Mouse (Mus musculus) erythroblast, embryonic 14.5 days (primary cell): ENCODE data around the gene Cep78.

ENCODE experiments used
- GATA1 ChIP-seq: IDR thresholded peaks from 2 replicates; pipeline ENCODE4 v1.6.1; 2012; ENCODE audit warnings: low read length, inconsistent platforms, mixed read lengths
- TAL1 ChIP-seq: IDR thresholded peaks from 3 replicates; pipeline ENCODE4 v1.6.1; 2012; ENCODE audit warnings: low read length, inconsistent platforms, mixed read lengths

DNA sequence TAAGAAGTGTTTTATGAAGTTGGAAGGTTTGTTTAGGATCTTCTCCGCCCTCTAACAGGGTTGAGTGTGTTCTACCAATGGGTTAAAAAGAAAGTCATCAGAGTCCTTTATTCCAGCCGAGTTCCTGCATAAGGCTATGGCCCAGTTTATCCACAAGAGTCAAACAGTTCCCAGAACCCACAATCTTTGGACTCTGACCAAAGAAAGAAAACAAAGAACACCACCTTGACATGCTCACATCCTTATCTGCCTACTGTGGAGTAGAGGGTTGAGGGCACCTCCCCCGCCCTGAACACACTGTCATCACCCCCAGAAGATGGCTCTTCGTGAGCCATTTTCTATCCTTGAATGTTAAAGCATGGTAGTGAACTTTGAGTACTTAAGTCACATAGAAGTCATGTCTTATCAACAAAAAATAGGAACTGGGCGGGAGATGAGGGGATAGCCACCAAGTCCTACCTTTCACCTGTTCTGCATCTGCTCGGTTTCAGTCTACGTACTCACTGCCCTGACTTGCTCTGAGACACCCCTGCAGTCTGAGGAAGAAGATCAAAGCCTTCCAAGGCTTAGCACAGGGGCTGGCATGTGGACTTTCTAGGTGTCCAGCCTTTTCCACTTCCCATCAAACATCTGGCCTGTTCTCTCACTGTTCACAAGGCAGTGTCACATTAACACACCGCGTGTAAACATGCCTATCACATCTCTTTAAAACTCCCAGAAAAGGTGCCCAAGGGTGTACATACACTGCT lies 71.4 kb downstream of the Cep78 start:
- TF ChIP-seq TAL1 (no peak), GATA1 (no peak)
